Mouse (Mus musculus) limb, embryonic 10.5 days (tissue): Measurements from ENCODE around the gene Gpc5. TPM values are rescaled to one million over a fixed set of nuclear protein-coding genes. Genes with fewer than 3 reads are reported as not detected.

ENCODE experiments used
- DNase-seq: peaks from one replicate; pipeline ENCODE4 v3.0.0-alpha.2; 2017; ENCODE audit warnings: low spot score
- H3K27ac ChIP-seq: fragments of 300-500 bp; sonication (generic); 2 replicates; pipeline ENCODE4 v1.5.1; 2016; ENCODE audit warnings: mild to moderate bottlenecking
- H3K27me3 ChIP-seq: fragments of 300-500 bp; sonication (generic); 2 replicates; pipeline ENCODE4 v1.6.1; 2016; ENCODE audit warnings: low read depth, mild to moderate bottlenecking; ENCODE audit not compliant: poor library complexity, severe bottlenecking
- H3K36me3 ChIP-seq: fragments of 300-500 bp; sonication (generic); 2 replicates; pipeline ENCODE4 v1.6.1; 2016; ENCODE audit warnings: mild to moderate bottlenecking, moderate library complexity
- H3K4me1 ChIP-seq: fragments of 300-500 bp; sonication (generic); 2 replicates; pipeline ENCODE4 v1.6.1; 2016
- H3K4me3 ChIP-seq: fragments of 300-500 bp; sonication (generic); 2 replicates; pipeline ENCODE4 v1.5.1; 2016; ENCODE audit warnings: mild to moderate bottlenecking, moderate library complexity
- H3K9me3 ChIP-seq: fragments of 300-500 bp; sonication (generic); replicated peaks from 2 replicates; pipeline ENCODE4 v1.6.1; 2016; ENCODE audit warnings: mild to moderate bottlenecking
- WGBS: fragments of 180-500 bp; shearing (Covaris S2); methylation state at CpG from one replicate; pipeline ENCODE4 v1.1.7; 2016; 5-methylcytosine and 5-hydroxymethylcytosine counted together
- polyA plus RNA-seq: library from polyadenylated mRNA; unstranded; fragments of >200 nt; fragmentation: Nextera tagmentation; extraction: Ambion mirVana; gene quantifications from 2 replicates; pipeline ENCODE4 v1.2.1, GENCODE M21; 2016

The Gpc5 gene
- polyA plus RNA-seq, 1 experiment from 2014 or later: 8.7 TPM

DNA sequence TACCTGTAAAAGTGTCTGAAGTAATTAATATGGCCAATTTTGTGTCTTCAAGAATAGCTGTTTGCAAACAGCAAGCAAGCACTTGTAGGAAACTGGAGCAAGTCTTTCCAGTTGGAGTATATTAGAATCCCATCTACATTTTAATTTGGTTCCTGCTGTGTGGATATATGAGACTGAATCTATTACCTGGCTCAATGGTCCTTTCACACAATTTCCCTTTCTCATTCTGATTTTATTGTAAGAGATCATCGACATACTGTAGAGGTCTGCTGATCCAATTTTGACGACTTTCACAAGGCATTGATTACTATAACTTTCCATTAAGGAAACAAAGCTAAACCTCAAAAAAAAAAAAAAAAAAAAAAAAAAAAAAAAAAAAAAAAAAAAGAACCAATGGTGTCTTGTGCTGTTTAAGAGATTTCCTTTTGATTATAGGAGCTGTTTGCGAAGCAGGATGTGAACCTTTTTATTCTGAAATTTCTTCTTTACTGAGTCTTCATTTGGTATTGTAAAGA, 85.4 kb downstream of the Gpc5 start:
- Histone ChIP-seq H3K9me3 (no peaks in the 10 kb centered on the region), H3K36me3 (no peaks in the 10 kb centered on the region), H3K27ac (no peak overlapping the region), H3K4me3 (no peak overlapping the region), H3K4me1 (no peaks in the 10 kb centered on the region), H3K27me3 (no peaks in the 10 kb centered on the region)
- no peak for DNase-seq
- 79% methylated on average over 3 of the region's 3 CpGs for WGBS

DNA sequence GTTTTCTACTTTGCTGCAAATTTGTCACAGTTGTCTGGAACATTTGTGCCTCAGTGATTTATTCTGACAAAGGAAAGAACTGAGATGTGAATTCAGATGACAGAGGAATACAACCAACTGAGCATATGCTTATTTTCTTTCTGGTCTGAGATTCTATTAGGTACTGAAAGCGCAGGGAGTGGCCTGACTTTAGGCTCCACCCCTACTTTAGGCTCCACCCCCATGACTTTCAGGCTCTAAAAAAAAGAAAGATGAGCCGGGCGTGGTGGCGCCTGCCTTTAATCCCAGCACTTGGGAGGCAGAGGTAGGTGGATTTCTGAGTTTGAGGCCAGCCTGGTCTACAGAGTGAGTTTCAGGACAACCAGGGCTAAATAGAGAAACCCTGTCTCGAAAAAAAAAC, 87.9 kb downstream of the Gpc5 start:
- H3K4me3 ChIP-seq: no peak overlapping the region
- H3K9me3 ChIP-seq: no peaks in the 10 kb centered on the region
- no peaks in the 10 kb centered on the region for H3K36me3 ChIP-seq
- no peaks in the 10 kb centered on the region for H3K27me3 ChIP-seq
- H3K27ac ChIP-seq: no peak overlapping the region
- no peak for DNase-seq
- H3K4me1 ChIP-seq: no peaks in the 10 kb centered on the region
- 81% methylated on average over 5 of the region's 5 CpGs for WGBS

DNA sequence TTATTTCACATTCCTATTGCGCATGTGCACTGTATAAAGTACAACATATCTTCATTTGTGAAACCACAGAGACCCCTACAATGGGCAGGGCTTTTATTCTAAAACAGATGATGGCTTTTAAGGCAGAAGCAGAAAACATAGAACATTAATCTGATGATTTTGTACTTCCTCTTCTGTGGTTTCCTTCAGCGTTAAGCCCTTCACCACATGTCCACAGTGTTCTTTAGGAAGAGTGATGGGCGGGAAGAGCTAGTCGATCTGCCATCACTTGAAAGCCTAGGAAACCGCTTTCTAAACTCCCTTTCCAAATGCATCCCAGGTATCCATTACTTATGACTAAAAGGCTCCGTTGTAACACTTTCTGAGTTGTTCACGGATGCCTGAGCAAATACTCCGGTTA, 96.2 kb downstream of the Gpc5 start:
- WGBS: 89% methylated on average over 8 of the region's 8 CpGs
- no peaks in the 10 kb centered on the region for H3K4me1 ChIP-seq
- H3K4me3 ChIP-seq: no peak overlapping the region
- DNase-seq: no peak
- H3K27ac ChIP-seq: no peak overlapping the region
- H3K27me3 ChIP-seq: no peaks in the 10 kb centered on the region
- H3K36me3 ChIP-seq: no peaks in the 10 kb centered on the region
- H3K9me3 ChIP-seq: no peaks in the 10 kb centered on the region

DNA sequence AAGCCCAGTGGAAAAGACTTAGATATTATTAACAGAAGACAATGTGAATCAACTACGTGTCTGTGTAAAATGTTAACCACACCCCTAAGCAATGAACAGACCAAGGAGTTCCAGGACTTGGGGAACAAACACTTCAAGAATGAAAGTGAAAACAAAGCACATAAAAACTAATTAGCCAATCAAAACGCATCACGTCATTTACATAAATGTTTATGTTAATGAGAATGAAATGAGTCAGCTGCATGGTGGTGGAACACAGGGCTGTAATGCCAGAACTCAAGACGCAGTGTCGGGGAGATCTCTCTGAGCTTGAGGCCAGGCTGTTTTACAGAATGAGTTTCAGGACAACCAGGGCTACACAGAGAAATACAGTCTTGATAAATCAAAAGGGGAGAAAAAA, 136.1 kb downstream of the Gpc5 start:
- Histone ChIP-seq H3K27ac (no peak overlapping the region), H3K9me3 (no peaks in the 10 kb centered on the region), H3K27me3 (no peaks in the 10 kb centered on the region), H3K36me3 (no peaks in the 10 kb centered on the region), H3K4me1 (no peaks in the 10 kb centered on the region), H3K4me3 (no peak overlapping the region)
- 80% methylated on average over 5 of the region's 5 CpGs for WGBS
- DNase-seq: no peak

DNA sequence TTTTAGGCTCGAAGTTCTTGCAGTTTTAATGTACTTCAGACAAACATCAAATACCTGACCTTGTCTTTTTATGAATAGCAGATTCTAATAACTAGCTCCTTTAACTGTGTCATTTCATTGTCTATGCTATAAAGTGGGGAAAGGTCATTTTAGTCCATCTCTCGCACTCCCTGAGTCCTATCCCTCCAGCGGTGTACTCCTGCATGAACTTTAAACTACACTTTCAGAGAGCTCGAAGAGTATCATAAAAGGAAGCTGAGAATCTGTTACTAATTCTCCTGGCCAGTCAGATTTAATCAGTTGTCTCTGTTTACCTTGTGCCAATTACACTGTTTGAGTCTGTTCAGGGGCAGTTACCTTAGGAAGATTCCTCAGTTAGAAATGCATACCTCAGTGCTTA, 144.4 kb downstream of the Gpc5 start:
- Histone ChIP-seq H3K36me3 (no peaks in the 10 kb centered on the region), H3K4me1 (no peaks in the 10 kb centered on the region), H3K27ac (no peak overlapping the region), H3K9me3 (no peaks in the 10 kb centered on the region), H3K27me3 (no peaks in the 10 kb centered on the region), H3K4me3 (no peak overlapping the region)
- 50% methylated on average over 4 of the region's 4 CpGs for WGBS
- no peak for DNase-seq

DNA sequence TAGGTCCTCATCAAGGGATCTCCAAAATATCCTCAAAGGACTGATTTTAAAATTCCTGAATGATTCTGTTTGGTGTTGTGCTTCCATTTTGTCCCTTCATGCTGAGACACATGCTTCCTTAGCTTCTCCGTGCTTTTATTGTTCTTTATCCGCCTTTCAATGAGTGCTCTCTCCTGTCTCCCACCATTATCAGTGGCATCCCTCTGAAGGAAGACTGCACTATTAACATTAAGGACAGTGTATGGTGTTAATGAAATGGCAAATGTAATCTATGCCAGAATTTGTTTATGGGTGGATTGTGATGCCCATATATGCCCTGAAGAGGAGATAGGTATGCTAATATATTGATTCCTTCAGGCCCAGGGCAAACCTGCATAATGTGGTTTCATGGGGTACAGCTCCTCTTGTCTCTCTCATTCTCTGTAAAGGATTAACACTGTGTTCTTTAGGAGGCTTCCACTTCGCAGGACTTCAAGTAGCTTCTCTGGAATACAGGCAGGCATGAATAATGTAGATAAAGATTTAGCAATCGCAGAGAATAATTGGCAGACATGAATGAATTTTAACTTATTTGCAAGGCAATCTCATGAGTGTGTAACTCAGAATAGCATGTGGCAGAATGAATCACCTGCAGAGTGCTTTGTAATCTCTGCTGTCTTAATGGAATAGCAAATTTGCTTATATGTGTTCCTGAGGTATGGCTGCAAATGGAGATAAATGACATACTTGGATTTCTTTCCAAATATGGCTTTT, 148.8 kb downstream of the Gpc5 start:
- H3K27ac ChIP-seq: no peak overlapping the region
- no peak overlapping the region for H3K4me3 ChIP-seq
- DNase-seq: no peak
- WGBS: 82% methylated on average over 4 of the region's 4 CpGs
- H3K36me3 ChIP-seq: no peaks in the 10 kb centered on the region
- H3K4me1 ChIP-seq: no peaks in the 10 kb centered on the region
- no peaks in the 10 kb centered on the region for H3K9me3 ChIP-seq
- no peaks in the 10 kb centered on the region for H3K27me3 ChIP-seq

DNA sequence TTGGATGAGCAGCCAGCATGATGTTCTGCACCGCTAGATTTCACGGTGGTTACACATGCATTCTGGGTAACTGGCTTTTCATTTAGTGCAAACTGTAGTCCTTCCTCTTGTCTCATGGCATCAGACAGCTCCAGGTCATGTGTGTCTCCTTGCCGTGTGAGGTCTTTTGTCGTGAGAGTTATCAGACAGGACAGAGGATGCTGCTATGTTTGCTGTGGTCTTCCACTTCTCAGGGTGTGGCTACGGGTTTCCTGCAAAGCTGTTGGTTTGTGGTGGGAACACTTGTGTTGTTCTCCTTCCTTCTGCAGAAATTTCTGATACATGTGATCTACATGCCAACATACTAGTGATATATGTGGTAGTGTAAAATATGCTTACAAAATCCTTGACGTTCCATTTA, 158.5 kb downstream of the Gpc5 start:
- WGBS: 92% methylated on average over 6 of the region's 6 CpGs

DNA sequence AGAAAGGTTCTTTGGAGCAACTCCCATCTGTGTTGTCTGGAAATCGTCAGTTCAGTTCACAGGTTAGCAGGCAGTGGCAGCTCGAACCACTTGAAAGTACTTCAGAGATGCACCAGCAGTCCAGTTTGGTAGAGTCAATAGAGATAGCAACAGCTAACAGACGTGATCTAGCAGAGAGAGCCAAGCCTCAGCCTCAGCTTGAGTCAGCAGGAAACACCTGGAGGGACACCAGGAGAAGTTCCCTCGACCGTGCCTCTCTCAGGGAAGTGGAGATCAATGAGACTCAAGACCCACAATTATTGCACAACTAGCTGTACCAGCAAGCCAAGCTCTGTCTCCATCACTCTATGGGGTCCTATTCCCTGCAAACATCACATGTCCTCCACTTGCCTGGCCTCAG, 159.8 kb downstream of the Gpc5 start:
- no peaks in the 10 kb centered on the region for H3K9me3 ChIP-seq
- H3K4me1 ChIP-seq: peaks cover 3% of the 10 kb centered on the region; the same call in 1 of the 2 replicates
- no peak overlapping the region for H3K4me3 ChIP-seq
- no peaks in the 10 kb centered on the region for H3K27me3 ChIP-seq
- no peak overlapping the region for H3K27ac ChIP-seq
- WGBS: 60% methylated on average over 5 of the region's 5 CpGs
- no peak for DNase-seq
- H3K36me3 ChIP-seq: no peaks in the 10 kb centered on the region

More for the DNA sequence above, 158.5 kb downstream of the Gpc5 start:
- Histone ChIP-seq H3K27me3 (no peaks in the 10 kb centered on the region), H3K4me1 (peaks cover 3% of the 10 kb centered on the region; the same call in 1 of the 2 replicates), H3K27ac (no peak overlapping the region), H3K36me3 (no peaks in the 10 kb centered on the region), H3K4me3 (no peak overlapping the region), H3K9me3 (no peaks in the 10 kb centered on the region)
- DNase-seq: no peak

DNA sequence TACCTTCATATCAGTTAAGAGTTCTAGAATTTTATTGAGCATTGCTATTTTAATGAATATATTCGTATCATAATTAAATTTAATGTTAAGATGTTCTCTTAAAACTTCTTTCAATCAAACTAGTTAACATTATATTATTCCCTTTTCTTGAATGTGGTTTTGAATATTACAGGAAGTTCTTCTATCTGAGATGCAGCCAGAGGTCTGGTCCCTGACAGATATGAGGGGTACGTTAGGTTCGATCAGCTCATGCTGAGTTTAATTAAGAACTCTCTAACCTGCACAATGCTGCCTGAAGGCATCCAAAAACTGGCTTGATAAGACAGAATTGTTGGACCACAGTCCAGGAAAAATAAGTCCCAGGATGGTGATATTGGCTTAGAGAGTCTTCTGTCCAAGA, 161.1 kb downstream of the Gpc5 start:
- no peak for DNase-seq
- Histone ChIP-seq H3K4me3 (no peak overlapping the region), H3K27me3 (no peaks in the 10 kb centered on the region), H3K9me3 (no peaks in the 10 kb centered on the region), H3K36me3 (no peaks in the 10 kb centered on the region), H3K4me1 (peaks cover 3% of the 10 kb centered on the region; the same call in 1 of the 2 replicates), H3K27ac (no peak overlapping the region)
- 89% methylated on average over 3 of the region's 3 CpGs for WGBS

DNA sequence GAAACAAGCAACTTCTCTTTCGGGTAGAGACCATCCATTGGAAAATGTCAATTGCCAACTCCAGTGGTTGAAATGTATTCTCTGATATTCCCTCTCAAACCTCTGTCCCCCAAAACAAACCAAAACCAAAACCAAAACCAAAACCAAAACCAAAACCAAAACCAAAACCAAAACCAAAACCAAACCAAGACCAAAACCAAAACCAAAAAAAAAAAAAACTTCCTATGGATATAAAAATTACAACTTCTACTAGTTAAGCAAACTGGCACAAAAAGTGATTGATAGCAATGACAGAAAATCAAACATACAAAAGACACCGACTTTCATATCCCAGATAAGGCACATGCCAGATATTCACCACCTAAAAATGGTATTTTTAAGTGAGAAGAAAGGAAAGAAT, 161.7 kb downstream of the Gpc5 start:
- DNase-seq: no peak
- Histone ChIP-seq H3K27ac (no peak overlapping the region), H3K4me3 (no peak overlapping the region), H3K9me3 (no peaks in the 10 kb centered on the region), H3K27me3 (no peaks in the 10 kb centered on the region), H3K4me1 (peaks cover 3% of the 10 kb centered on the region; the same call in 1 of the 2 replicates), H3K36me3 (no peaks in the 10 kb centered on the region)
- 89% methylated on average over 2 of the region's 2 CpGs for WGBS

DNA sequence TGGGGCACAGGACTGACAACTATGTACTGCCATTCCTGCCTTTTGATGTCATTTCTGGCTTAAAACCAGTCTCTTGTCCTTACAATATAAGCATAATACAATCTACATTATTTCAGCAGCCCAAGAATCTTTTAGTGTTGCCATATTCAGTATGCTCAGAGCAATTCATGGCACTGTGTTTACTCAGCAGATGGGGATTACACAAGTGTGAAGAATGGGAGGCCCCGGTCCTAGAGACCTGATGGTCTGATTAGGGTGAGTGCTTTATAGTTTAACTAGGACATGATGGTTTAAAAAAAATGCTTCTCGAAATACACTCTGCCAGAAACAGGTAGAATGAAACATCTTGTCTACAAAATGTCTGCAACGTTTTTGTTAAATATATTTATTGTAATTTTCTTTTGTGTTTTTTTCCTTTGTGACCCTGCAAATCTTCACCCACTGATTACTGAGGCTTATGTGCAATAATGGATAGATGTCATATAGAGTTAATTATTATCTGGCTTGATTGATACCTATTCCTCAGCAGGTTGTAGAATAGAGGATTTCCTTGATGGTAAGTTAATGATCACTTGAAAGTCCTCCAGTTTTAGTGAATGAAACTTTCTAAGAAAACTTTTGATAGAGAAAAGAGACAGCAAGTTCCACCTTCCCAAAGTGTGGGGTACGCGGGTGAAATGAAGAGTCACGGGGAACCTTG, 177.8 kb downstream of the Gpc5 start:
- Histone ChIP-seq H3K4me1 (peaks cover 6% of the 10 kb centered on the region), H3K9me3 (no peaks in the 10 kb centered on the region), H3K36me3 (no peaks in the 10 kb centered on the region), H3K27ac (no peak overlapping the region), H3K4me3 (no peak overlapping the region), H3K27me3 (no peaks in the 10 kb centered on the region)
- DNase-seq: no peak
- WGBS: 88% methylated on average over 6 of the region's 6 CpGs

DNA sequence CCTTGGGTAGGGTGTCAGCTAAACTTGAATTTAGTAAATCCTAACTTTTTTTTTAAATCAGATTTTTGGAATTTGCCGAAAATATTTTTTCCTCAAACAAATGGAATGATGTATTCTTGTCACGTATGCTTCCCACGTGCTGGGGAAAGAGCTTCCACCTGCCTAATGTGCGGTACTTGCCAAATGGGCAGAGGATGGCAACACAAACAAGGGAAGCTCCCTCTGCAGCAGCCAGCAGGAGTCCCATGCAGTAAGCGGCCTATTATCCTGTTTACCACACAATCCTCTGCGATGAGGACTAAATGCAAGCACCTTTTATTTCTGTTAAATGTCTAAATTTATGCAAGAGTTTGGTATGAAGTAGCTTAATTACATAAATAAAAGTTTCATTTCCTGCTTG, 178.4 kb downstream of the Gpc5 start:
- H3K36me3 ChIP-seq: no peaks in the 10 kb centered on the region
- peaks cover 6% of the 10 kb centered on the region for H3K4me1 ChIP-seq
- H3K27me3 ChIP-seq: no peaks in the 10 kb centered on the region
- no peak for DNase-seq
- H3K4me3 ChIP-seq: no peak overlapping the region
- WGBS: 87% methylated on average over 6 of the region's 6 CpGs
- no peaks in the 10 kb centered on the region for H3K9me3 ChIP-seq
- H3K27ac ChIP-seq: no peak overlapping the region

DNA sequence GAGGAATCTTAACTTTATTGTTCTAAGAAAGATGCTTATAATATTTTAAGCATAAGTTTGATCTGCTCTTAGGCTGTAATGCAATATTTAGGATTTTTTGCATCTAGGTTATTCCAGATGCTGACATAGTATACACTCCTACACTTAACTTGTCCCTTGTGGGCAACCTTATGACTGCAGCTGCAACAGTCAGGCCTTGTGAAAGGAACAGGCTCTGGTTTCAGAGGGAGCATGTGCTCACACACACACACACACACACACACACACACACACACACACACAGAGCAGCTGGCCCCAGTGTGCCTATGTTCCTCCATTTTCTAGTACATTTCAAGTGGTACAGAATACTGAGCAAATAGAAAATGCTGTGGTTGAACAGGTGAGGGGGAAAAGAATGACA, 190.8 kb downstream of the Gpc5 start:
- DNase-seq: no peak
- no peaks in the 10 kb centered on the region for H3K27me3 ChIP-seq
- no peak overlapping the region for H3K27ac ChIP-seq
- no peaks in the 10 kb centered on the region for H3K9me3 ChIP-seq
- H3K4me3 ChIP-seq: no peak overlapping the region
- H3K36me3 ChIP-seq: no peaks in the 10 kb centered on the region
- no peaks in the 10 kb centered on the region for H3K4me1 ChIP-seq
